Mouse (Mus musculus): Measurements from ENCODE around the gene Ms4a12.

DNA sequence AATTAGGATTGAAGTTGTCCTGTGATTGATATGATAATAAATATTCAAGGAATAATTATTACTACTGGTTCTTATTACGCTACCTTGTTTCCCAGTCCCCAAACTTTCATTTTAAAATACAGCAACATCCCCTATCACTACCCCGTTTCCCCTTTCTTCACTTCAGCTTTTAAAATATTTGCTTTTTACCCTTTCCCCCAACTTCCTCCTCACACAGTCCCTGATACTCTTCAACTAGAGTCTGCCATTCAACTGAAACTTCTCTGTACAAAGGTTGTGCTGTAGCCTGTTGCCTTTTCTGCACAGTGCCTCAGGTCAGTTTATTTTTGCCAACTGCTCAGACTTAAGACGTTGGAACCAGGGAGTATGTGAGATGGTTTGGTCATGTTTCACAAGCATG is 31.3 kb upstream of the Ms4a12 start:
- TF ChIP-seq CTCF (IDR thresholded peaks at IDR 0.05; ENCODE audit: low read depth, low read length) (no peak), POLR2A (IDR thresholded peaks at IDR 0.05; ENCODE audit: borderline replicate concordance, low read depth, low read length) (no peak)
